Mouse (Mus musculus) kidney, adult 2 months (tissue): ENCODE measurements around the gene Rpl23.

Experiments
- CTCF ChIP-seq: fragments of 200-500 bp; conservative IDR thresholded peaks from 2 replicates; pipeline ENCODE4 v1.5.1; 2011; ENCODE audit warnings: low read depth, mild to moderate bottlenecking, control low read depth, low read length, moderate library complexity, mixed read lengths; ENCODE audit not compliant: insufficient read depth, insufficient read length
- POLR2A ChIP-seq: fragments of 200-500 bp; IDR thresholded peaks from one replicate; pipeline ENCODE4 v1.6.1; 2011; ENCODE audit warnings: low read depth, low read length, control low read depth

DNA sequence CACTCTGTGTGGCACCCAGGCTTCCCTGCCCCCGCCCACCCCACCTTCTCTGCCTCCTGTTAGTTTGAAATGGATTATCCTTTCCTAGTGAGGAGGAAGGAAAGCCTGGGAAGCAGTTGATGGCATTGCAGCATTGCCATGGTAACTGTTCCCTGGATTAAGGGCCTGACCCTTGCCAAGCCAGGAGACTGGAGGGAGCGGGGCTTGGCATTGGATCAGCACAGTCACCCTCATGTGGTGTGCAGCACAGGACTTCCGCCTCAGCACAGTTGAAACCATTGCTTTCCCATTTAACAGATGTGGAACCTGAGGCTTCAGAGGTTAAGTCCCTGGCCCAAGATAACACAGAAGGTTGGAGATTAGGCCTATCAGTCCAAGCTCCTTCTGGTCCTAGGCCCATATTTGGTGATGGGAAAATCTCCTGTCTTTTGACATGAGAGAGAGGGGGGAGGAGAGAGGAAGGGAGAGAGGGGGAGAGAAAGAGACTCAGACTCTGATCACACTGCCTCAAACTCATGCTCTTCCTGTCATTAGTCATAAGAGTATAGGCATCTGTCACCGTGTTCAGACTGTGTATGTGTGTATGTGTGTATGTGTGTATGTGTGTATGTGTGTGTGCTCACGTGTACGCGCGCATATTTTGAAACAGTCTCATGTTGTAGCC is 39.3 kb upstream of the Rpl23 start:
- no peak for TF ChIP-seq CTCF
- TF ChIP-seq POLR2A, result no peak
